Mouse (Mus musculus) thymus, adult 18-20 months (tissue): ENCODE data around the gene Olfr715.
"Not testable (repeated sequence)": the region's sequence is repeated elsewhere in the genome, so short reads cannot be mapped to it uniquely, and the experiment has no call there.

Experiments used
- DNase-seq, 2 experiments: peaks; one replicate each; pipeline ENCODE4 v3.0.0; 2022; ENCODE audit warnings: mixed read lengths in 2 of 2

Gene Olfr715

GRCm38 (mm10) chr7:107130983-107131382 lies at the start of gene Olfr715:
TSS of gene Olfr715 (minus strand) at chr7:107131083.
- DNase-seq = not testable (repeated sequence)

- no peak for DNase-seq
Measured at GRCm38 (mm10) chr7:107180406-107180805, 49.5 kb upstream of the Olfr715 start.

GRCm38 (mm10) chr7:107166690-107167089 lies 35.8 kb upstream of the Olfr715 start, which contains the start of gene Nlrp14:
TSS of gene Nlrp14 (plus strand) at chr7:107166990.
- DNase-seq = no peak

DNA sequence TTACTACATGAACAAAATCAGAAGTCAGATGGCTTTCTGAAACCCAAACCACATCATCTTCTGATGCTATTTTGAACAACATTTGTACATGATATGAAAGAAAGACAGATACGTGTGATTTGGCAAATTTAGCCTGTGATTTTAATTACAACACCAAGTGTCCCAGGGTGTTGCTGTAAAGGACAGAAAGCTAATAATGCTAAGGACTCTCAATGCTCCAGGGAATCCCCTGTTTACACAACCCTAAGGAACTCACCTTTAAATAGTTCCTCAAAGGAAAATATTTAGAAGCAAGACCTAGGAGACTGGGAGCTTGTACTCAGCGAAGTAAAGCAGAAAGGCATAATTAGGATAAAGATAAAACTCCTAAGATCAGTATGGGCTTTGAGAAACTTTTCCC lies 7.1 kb upstream of the Olfr715 start, which contains the start of gene Olfr716:
Olfr716 (plus strand) TSS at position 301 of the 400 bp plus-strand sequence.
- DNase-seq = not testable (repeated sequence)

DNA sequence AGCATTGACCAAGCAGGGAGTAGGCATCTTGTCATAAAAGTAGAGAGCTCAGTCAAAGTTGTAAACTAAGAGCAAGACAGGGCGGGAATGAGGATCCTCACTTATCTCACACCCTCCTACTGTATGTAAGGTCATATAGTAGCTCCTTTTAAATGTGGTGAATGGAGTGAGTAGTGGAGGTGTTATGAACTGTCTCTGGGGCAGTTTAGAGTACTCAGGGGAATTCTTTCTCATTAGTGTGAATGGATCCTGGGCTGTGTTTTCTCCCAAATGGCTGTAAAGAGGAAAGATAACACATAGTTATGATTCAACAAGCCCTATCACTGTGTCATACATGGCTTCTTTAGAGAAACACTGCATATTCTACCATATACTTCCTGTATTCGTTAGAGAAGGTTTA lies 20.6 kb downstream of the Olfr715 start, which contains the start of gene Olfr715b:
Olfr715b (minus strand) TSS at position 101 of the 400 bp plus-strand sequence.
- not testable (repeated sequence) for DNase-seq

DNA sequence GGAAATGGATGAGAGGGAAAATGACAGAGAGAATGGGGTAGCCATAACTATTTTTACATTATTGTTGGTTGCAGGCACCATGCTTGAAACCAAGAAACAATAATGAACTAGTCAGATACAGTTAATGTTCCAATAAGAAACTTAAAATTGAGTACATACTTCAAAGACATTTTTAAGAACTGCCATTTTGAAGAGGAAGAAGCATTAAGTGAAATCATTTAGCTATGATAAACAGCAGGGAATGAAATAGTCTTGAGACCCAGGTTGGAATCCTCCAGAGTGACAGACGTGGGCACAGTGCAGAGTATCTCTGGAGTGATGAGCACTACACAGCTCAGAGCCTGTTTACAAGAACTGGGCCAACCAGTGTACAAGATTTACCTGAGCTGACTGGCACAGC lies 38.0 kb downstream of the Olfr715 start, which contains the start of gene Olfr17:
Olfr17 (plus strand) TSS at position 301 of the 400 bp plus-strand sequence.
- no peak for DNase-seq
